In the genomic region with DNA sequence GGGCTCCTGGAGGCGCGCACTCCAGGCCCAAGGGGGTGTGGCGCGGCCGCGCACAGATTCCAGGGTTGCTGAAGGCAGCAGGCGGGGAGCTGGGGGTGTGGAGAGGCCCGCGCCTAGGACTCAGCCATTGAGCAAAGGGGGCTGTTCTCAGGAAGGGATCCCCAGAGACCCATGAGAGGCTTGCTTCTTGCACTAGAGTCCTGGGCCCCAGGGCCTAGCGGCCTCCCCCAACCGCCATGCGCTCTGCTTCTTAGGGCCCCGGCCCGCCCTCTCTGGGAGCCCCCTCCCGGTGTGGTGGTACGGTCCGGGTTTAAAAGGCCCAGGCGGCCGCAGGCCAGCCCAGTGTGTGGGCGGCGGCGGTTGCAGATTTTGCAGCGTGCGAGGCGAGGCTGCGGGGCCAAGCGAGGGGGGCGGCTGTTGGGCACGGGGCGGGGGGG, we compare ENCODE assay signal across 8 mouse cellular contexts. TPM values are rescaled to one million over a fixed set of nuclear protein-coding genes. Genes with fewer than 3 reads are reported as not detected.
DNase-seq lines count a peak whose midpoint lies in the region; ATAC-seq lines count a peak whose summit lies in the region.

A gene (plus strand): TSS at position 342 of the 437 bp plus-strand sequence.

- peaks cover 3% of the 10 kb centered on the region; the same call in 1 of the 2 replicates for H3K4me1 ChIP-seq in embryonic facial prominence, embryonic 14.5 days (ENCODE audit: control insufficient read depth, insufficient read depth, low read length)

- H3K27ac ChIP-seq in embryonic facial prominence, embryonic 14.5 days (replicated peaks; ENCODE audit: low read depth, low read length) = peak within 1 kb of the TSS; percentile 77

- WGBS in embryonic facial prominence, embryonic 14.5 days = 12% methylated on average over 19 of the region's 30 CpGs

- ATAC-seq in embryonic facial prominence, embryonic 14.5 days (ENCODE audit: low read depth) = peak; percentile 94
- peak; percentile 50 for ATAC-seq in monocyte, adult 5-6 weeks (replicated peaks; ENCODE audit: insufficient number of reproducible peaks, low FRiP score, low TSS enrichment, poor library complexity, severe bottlenecking)

- no peaks in the 10 kb centered on the region for H3K27me3 ChIP-seq in embryonic facial prominence, embryonic 14.5 days (replicated peaks; ENCODE audit: control insufficient read depth, insufficient read depth, low read length)

- H3K4me2 ChIP-seq in embryonic facial prominence, embryonic 14.5 days (ENCODE audit: low read depth, low read length) = peak within 1 kb of the TSS; percentile 65

- no peaks in the 10 kb centered on the region for H3K9me3 ChIP-seq in embryonic facial prominence, embryonic 14.5 days (ENCODE audit: control insufficient read depth, low read length)

- peak within 1 kb of the TSS; percentile 52 for H3K4me3 ChIP-seq in embryonic facial prominence, embryonic 14.5 days (ENCODE audit: low read depth, low read length)

- peak; percentile 72 to 74 for DNase-seq in B cell, adult 2 months
- peak; percentile 31 to 48 for DNase-seq in adrenal gland, postnatal 4 days (ENCODE audit: low spot score in 2 of 2)
- peak; percentile 83 for DNase-seq in embryonic facial prominence, embryonic 14.5 days (ENCODE audit: low spot score)
- DNase-seq in heart, adult 8-10 months (ENCODE audit: low spot score) = peak; percentile 44
- peak; percentile 62 for DNase-seq in kidney, adult 9 months
- DNase-seq in liver = peak; percentile 74
- DNase-seq in spleen, postnatal 4 days (ENCODE audit: low spot score in 2 of 2) = peak; percentile 55 to 79

- peak within 1 kb of the TSS; percentile 70 for H3K9ac ChIP-seq in embryonic facial prominence, embryonic 14.5 days (ENCODE audit: low read depth, low read length)

- peaks cover 3% of the 10 kb centered on the region; the same call in 1 of the 2 replicates for H3K36me3 ChIP-seq in embryonic facial prominence, embryonic 14.5 days (ENCODE audit: control insufficient read depth, insufficient read depth, low read length)

RNA-seq across cellular contexts. Expression of the gene that starts here (rescaled TPM):
- total RNA-seq in adrenal gland, postnatal 4 days (2021) = 10 to 100 TPM; 17.4 to 22.7 TPM
- 18.0 and 19.7 TPM in 2 replicates for polyA plus RNA-seq in embryonic facial prominence, embryonic 14.5 days (2014; fragmentation: Nextera tagmentation; extraction: Ambion mirVana)
- total RNA-seq in heart, adult 8-10 months (2022) = 1 to 10 TPM in 1 of 4 experiments, under 1 TPM in 3; 0.19 to 1.4 (median 0.73) TPM
- total RNA-seq in monocyte, adult 5-6 weeks (2017) = 0.19 to 0.78 TPM (median 0.21 TPM) in 3 replicates

Comparison
In these comparisons a context has a peak if more than half of its experiments do, and no peak if none do; other contexts are left out.
1. Peak in every context shown above with its lines: DNase-seq, ATAC-seq, H3K4me3 ChIP-seq and H3K27ac ChIP-seq.
2. RNA of the gene that starts here (total RNA-seq): 17.4 to 22.7 TPM in adrenal gland, postnatal 4 days; 0.19 to 1.4 TPM in heart, adult 8-10 months and 0.19 to 0.78 TPM in monocyte, adult 5-6 weeks; every median in the first group is over 4 times any median in the second.
3. Peak in ATAC-seq in monocyte, adult 5-6 weeks; RNA of the gene not detected or under 1 TPM.